Mouse (Mus musculus): ENCODE results near the gene Ikbkg.
A peak's percentile ranks its signal among the peaks of the same experiment; 100 is the strongest.
"Not testable (repeated sequence)": the region's sequence is repeated elsewhere in the genome, so short reads cannot be mapped to it uniquely, and the experiment has no call there.

Gene Ikbkg

GRCm38 (mm10) chrX:74392535-74393443 is at the start of gene Ikbkg, which contains the start of gene Fam3a:
TSS of gene Ikbkg (plus strand) at chrX:74393290.
TSS of gene Fam3a (minus strand) at chrX:74393272.
- peak; percentile 73 for DNase-seq (ENCODE audit: low spot score)

DNA sequence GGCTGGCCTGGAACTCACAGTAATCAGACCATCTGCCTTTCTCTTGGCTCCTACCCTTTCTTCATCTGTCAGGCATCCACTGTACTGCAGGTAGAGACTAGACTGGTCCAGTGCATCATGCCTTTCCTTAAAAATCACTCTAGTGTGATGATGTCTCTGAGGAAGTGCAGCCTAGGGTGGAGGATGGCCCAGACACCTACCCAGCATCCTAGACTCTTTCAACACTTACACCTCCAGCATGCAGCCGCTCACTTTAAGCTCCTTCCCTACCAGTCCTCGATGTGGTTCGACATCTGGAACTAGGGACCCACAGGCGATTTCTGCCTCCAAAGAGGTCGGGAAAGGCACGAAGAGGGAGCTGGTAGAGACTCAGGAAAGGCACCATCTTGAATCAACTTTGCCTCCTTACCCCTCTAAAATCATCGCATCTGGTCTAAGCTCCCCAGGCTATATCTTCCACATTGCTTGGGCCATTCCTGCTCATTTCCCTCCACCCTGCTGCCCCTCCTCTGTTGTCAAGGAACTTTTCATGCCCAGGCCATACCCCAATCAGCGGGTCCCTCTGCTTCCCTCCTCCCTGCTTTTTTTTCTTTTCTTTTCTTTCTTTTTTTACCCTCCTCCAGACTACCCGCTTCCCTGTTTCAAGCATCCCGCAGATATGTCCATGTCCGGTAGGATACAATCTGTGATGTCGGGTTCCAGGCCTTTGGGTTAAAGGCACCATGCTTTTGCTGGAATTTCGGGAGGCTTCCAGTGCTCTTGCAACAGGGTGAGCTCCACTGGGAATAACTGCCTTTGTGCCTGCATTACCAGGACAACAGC is 40.2 kb upstream of the Ikbkg start:
- DNase-seq (ENCODE audit: low spot score) = no peak

- DNase-seq (ENCODE audit: low spot score) = peak; percentile 41
Observed at GRCm38 (mm10) chrX:74353467-74353770, 39.7 kb upstream of the Ikbkg start, which contains the start of gene Lage3. TSS of gene Lage3 (minus strand) at chrX:74353618.

- DNase-seq (ENCODE audit: low spot score) = not testable (repeated sequence)
Observed at GRCm38 (mm10) chrX:74357069-74357468, 36.0 kb upstream of the Ikbkg start.

DNA sequence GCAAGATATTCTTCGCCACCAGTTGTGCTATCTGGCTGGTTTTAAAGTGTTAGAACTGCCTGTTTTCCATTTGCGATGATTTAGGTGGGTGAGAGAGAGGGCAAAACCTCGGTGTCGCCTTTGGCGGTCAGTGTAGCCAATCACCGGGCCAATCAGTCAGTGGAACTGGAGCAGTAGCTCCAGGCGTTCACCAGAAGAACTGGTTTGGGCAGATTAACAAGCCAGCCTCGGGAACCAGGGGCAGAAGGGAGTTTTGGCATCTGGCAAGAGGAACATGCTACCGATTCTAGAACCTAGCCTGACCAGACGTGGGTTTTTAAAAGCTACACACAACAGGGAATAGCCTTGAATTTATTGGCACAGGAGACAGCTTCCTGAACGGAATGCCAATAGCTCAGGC is 33.9 kb upstream of the Ikbkg start:
- DNase-seq (ENCODE audit: low spot score) = no peak

DNA sequence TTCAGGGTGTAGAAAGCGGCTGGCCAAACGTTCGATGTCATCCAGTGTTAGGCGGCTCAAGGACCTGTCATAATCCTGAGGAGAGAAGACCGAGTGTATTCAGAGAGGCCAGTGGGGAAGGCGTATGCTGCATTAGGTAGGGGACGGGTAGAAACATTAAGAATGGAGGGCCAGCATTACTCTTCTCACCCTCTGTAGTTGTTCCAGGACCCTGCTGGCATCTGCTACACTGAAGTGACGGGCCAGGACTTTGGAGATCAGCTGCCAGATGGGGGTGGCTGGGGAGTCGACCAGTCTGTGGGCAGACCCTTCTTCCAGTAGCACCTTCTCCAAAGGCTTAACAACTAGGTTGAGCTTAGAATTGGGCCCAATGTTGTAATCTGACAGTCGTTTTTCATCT is 25.6 kb upstream of the Ikbkg start:
- no peak for DNase-seq (ENCODE audit: low spot score)

DNA sequence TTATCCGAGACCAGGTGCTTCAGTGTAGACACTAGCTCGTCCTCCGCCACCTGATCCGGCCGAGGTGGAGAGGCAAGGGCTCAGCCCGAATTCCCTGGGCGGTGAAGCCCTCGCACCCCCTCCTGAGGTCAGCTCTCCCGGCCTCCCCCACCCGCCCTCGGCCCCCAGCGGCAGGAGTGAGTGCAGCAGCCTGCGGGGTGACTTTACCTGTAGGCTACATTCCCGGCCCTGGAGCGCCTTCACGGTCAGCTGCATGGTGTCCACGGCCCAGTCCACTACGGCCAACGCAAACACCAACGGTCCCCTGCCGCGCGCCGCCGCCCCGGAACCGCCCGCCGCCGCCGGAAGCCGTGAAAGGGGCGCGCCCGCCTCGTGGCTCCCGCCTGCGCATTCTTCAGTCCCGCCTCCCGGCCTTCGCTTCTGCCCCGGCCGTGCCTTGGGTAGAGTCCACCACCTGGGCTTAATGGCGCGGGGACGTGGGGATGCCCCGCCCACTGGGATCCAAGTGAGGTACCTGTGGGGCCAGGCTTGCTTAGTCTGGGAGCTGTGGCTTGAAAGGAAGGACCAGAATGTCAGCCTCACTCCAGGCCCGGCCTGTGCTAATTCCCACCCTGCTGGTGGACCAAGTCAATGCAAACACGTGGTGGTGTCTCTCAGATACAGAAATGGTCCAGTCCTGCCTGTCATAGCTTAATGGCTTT is 24.7 kb upstream of the Ikbkg start:
- DNase-seq (ENCODE audit: low spot score) = peak; percentile 22

DNA sequence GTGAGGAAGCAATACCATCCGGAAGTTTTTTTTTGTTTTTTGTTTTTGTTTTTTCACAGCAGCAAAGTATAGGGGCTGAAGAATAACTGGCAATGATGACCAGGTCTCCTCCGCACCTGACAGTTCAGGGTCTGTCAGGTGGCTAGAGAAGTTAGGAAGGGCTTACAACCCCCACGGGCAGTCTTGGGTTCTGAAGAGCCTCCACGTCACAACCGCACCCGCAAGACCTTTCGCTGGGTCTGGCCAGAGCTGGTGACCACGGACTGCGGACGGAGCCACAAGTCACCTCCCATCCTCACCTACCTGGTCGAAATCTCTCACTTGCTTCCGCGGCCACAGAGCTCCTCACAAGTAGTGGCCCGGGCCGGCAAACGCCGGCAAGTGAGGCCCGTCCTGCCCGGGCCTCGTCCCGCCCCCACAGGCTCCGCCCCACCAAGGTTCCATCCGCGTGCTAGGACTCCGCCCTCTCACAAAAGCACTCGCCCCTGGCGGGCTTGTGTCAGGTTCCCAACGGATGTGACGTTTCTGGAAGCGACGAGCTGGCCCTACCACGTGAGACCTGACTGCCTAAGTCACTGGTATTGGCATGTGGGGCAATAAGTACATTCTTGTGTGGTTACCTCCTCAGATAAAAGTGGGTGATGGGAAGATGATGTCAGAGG is 20.1 kb upstream of the Ikbkg start, which contains the start of the genes Ubl4a and Slc10a3:
Gene Ubl4a (minus strand): TSS at position 331 of the 662 bp plus-strand sequence.
Gene Slc10a3 (minus strand): TSS at position 462 of the 662 bp plus-strand sequence.
- peak; percentile 69 for DNase-seq (ENCODE audit: low spot score)

DNA sequence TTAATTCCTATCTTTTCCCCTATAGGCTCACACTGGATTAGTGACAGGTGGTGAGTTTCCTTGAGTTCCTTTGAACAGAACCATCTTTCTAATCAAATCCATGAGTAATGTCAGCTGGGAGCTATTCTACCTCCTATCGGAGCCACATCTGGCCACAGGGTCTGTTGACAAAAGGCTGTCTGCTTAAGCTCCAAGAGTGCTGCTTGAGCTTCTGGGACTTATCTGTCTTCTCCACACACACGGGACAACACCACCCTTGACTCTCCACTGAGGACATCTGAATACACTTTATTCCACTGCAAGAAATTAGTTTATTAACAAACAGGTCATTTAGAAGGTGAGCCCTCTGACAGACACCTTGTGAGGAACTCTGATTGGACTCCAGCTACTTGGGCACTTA is 8.6 kb upstream of the Ikbkg start:
- DNase-seq (ENCODE audit: low spot score) = no peak

DNA sequence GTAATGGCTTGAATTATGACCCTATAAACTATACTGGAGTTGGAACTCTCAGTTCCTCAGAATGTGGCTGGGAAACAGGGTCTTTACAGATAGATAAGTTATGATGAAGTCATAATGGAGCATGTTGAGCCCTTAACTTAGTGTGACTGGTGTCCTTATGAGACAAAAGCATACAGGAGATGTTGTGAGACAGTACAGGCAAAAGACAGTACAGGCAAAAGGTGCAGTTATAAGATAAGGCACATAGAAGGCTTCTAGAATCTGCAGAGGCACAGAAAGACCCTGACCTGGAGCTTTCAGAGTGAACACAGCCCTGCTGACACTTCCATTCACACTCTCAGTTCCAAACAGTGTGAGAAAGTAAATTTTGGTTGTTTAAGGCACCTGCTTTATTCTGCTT is 4.9 kb upstream of the Ikbkg start:
- DNase-seq (ENCODE audit: low spot score) = no peak

- no peak for DNase-seq (ENCODE audit: low spot score)
Observed at GRCm38 (mm10) chrX:74400136-74400535, 7.0 kb downstream of the Ikbkg start.

GRCm38 (mm10) chrX:74408340-74408739 is 15.2 kb downstream of the Ikbkg start:
- no peak for DNase-seq (ENCODE audit: low spot score)

GRCm38 (mm10) chrX:74413377-74413776 is 20.3 kb downstream of the Ikbkg start:
- peak; percentile 63 for DNase-seq (ENCODE audit: low spot score)

GRCm38 (mm10) chrX:74424443-74424842 is 31.4 kb downstream of the Ikbkg start:
- DNase-seq (ENCODE audit: low spot score) = no peak

GRCm38 (mm10) chrX:74425195-74425594 is 32.1 kb downstream of the Ikbkg start:
- DNase-seq (ENCODE audit: low spot score) = no peak

DNA sequence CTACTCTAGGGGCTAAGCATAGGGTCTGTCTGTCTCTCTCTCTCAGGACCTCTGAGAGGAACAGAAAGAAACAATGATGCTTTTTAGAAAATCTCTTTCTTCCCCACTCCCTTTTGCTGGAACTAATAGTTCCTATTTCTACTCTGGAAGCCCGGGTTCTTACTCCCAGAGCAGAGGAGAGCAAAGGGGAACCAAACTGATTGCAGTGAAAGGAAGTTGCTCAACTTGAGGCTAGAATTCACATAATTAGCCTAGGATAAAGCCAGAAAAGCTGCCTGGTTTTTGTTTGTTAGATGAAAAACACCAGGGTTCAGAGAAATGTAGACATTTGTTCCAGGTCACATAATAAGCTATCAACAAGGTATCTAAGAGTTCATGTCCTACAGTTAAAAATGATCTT is 33.2 kb downstream of the Ikbkg start:
- DNase-seq (ENCODE audit: low spot score) = no peak

- no peak for DNase-seq (ENCODE audit: low spot score)
Observed at GRCm38 (mm10) chrX:74427116-74427515, 34.0 kb downstream of the Ikbkg start.

DNA sequence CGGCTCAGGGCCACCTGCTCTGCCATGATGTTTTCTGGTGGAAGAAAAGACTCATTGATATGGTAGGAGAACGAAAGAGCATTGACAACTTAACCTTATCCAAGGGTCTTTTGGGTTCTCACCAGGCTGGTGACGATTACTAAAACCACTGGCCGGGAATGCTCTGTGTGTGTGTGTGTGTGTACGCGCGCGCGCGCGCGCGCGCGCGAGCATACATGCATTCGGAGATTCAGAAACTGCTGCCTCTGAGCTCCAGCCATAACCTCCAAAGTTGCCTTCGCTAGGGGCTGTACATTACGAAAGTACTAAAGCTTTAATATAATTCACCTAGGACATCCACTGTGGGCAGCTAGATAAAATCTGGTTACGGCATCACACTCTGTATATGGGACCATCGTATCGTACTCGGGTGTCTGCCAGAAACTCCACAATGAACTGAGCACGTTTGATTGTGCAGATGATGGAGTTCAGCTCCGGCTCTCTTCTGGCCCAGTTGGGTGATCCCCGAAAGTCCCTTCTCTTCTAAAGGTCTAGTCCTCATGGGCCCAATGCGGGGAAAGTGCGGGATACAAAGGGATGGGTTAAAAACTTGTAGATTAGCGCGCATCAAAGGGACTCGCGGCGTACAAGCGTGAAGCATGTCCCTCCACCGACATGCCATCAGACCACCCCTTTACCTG is 35.2 kb downstream of the Ikbkg start:
- DNase-seq (ENCODE audit: low spot score) = no peak

DNA sequence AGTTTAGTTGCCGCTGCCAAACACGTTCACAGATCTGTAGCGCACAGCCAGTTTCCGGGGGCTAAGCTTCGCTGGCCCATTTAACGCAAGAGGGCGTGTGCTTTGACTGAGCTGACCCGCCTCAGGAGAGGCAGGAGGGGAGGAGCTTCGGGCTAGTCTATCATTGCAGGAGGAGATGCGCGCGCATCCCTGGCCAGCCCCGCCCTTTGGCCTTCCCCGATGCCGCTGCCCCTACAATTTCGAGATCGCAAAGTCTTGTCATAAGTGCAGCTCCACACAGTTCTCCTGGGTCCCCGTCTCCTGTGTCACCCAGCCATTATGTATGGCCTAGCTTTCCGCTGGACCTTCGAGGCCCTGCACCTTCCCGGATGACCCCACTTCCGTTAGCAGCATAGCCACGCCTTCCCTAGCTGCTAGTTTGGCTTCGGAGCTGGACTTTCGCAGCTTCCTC is 35.8 kb downstream of the Ikbkg start, which contains the start of gene G6pdx:
Gene G6pdx (minus strand): TSS at position 369 of the 451 bp plus-strand sequence.
- peak; percentile 71 for DNase-seq (ENCODE audit: low spot score)

GRCm38 (mm10) chrX:74429290-74429821 is 36.3 kb downstream of the Ikbkg start:
- peak; percentile 52 for DNase-seq (ENCODE audit: low spot score)
